Mouse (Mus musculus) heart, embryonic 11.5 days (tissue): Measurements from ENCODE around the gene Ppp1r3c. TPM values are rescaled to one million over a fixed set of nuclear protein-coding genes. Genes with fewer than 3 reads are reported as not detected.

Source experiments
- ATAC-seq: fragments of 200-750 bp; cut with Nextera tagmentation; replicated peaks from 2 replicates; pipeline ENCODE4 v1.8.0; 2017; ENCODE audit warnings: moderate library complexity; ENCODE audit not compliant: insufficient number of reproducible peaks, low FRiP score, low TSS enrichment
- H3K27ac ChIP-seq: fragments of 300-500 bp; sonication (generic); 2 replicates; pipeline ENCODE4 v1.5.1; 2014; ENCODE audit warnings: mild to moderate bottlenecking, low read depth, low read length
- H3K27me3 ChIP-seq: fragments of 300-500 bp; sonication (generic); 2 replicates; pipeline ENCODE4 v1.6.1; 2014; ENCODE audit warnings: mild to moderate bottlenecking, low read length, mixed read lengths; ENCODE audit not compliant: control insufficient read depth, insufficient read depth
- H3K36me3 ChIP-seq: fragments of 300-500 bp; sonication (generic); 2 replicates; pipeline ENCODE4 v1.6.1; 2014; ENCODE audit warnings: mild to moderate bottlenecking, low read length, moderate library complexity, mixed read lengths; ENCODE audit not compliant: control insufficient read depth, insufficient read depth
- H3K4me1 ChIP-seq: fragments of 300-500 bp; sonication (generic); 2 replicates; pipeline ENCODE4 v1.6.1; 2014; ENCODE audit warnings: low read length; ENCODE audit not compliant: control insufficient read depth, insufficient read depth
- H3K4me2 ChIP-seq: fragments of 300-500 bp; sonication (generic); 2 replicates; pipeline ENCODE4 v1.6.1; 2014; ENCODE audit warnings: mild to moderate bottlenecking, moderate library complexity
- H3K4me3 ChIP-seq: fragments of 300-500 bp; sonication (generic); 2 replicates; pipeline ENCODE4 v1.5.1; 2014; ENCODE audit warnings: low read depth, low read length
- H3K9ac ChIP-seq: fragments of 300-500 bp; sonication (generic); 2 replicates; pipeline ENCODE4 v1.6.1; 2014; ENCODE audit warnings: mild to moderate bottlenecking, low read depth, low read length, moderate library complexity
- H3K9me3 ChIP-seq: fragments of 300-500 bp; sonication (generic); replicated peaks from 2 replicates; pipeline ENCODE4 v1.6.1; 2016; ENCODE audit warnings: low read length; ENCODE audit not compliant: control insufficient read depth
- WGBS: fragments of 180-500 bp; shearing (Covaris S2); extraction: QIAGEN DNeasy Blood & Tissue Kit; methylation state at CpG from one replicate; pipeline ENCODE4 v1.1.7; 2014; ENCODE audit not compliant: insufficient replicate concordance; 5-methylcytosine and 5-hydroxymethylcytosine counted together
- polyA plus RNA-seq: library from polyadenylated mRNA; unstranded; fragments of >200 nt; fragmentation: Nextera tagmentation; extraction: Ambion mirVana; gene quantifications from 2 replicates; pipeline ENCODE4 v1.2.1, GENCODE M21; 2014

Ppp1r3c gene
- polyA plus RNA-seq, 1 experiment from 2014 or later: 58.4 TPM

GRCm38 (mm10) chr19:36682560-36682959, 53.9 kb downstream of the Ppp1r3c start:
- Histone ChIP-seq H3K27me3 (no peaks in the 10 kb centered on the region), H3K27ac (peak overlapping the region; percentile 87), H3K9me3 (no peaks in the 10 kb centered on the region), H3K36me3 (no peaks in the 10 kb centered on the region), H3K4me3 (no peak overlapping the region), H3K4me2 (peak overlapping the region; percentile 27; the same call in 1 of the 2 replicates), H3K9ac (peak overlapping the region; percentile 56; the same call in 1 of the 2 replicates), H3K4me1 (peaks cover 38% of the 10 kb centered on the region)
- 25% methylated on average over 2 of the region's 2 CpGs for WGBS
- ATAC-seq: peak; percentile 70

Other genes starting within 250 kb of the Ppp1r3c start
- 10.1 and 11.5 TPM in 2 replicates for gene Hectd2, start 182.0 kb downstream of the Ppp1r3c start, polyA plus RNA-seq
- gene Tnks2, start 97.6 kb upstream of the Ppp1r3c start, polyA plus RNA-seq: 60.5 and 64.3 TPM in 2 replicates
- 3.7 and 4.0 TPM in 2 replicates for gene Fgfbp3, start 183.0 kb upstream of the Ppp1r3c start, polyA plus RNA-seq
- 12.8 and 13.7 TPM in 2 replicates for gene Btaf1, start 189.4 kb upstream of the Ppp1r3c start, polyA plus RNA-seq